Comparison of ENCODE assay signal across 14 mouse cellular contexts in genomic region chr16:87285639-87286038, GRCm38 (mm10).
"Had no signal": no experiment of that assay in that cellular context is flagged by ENCODE, and none has a peak within 500 bp of the region (broad histone marks: within the 10 kb centered on the region; RNA-seq: fewer than 3 reads in every experiment).

No protein-coding gene starts in this region.

- H3K27me3 ChIP-seq: limb, embryonic 15.5 days; liver, embryonic 13.5 days; lung, embryonic 15.5 days; megakaryocyte, embryonic 14.5 days; midbrain, embryonic 12.5 days had no signal

- ATAC-seq: liver, postnatal 0 days; midbrain, embryonic 16.5 days had no signal

- H3K9me3 ChIP-seq: limb, embryonic 15.5 days; liver, embryonic 13.5 days; lung, embryonic 15.5 days; megakaryocyte, embryonic 14.5 days; midbrain, embryonic 12.5 days had no signal

- H3K4me3 ChIP-seq: limb, embryonic 15.5 days; liver, embryonic 13.5 days; lung, embryonic 15.5 days; midbrain, embryonic 12.5 days had no signal

- H3K4me1 ChIP-seq: limb, embryonic 15.5 days; liver, embryonic 13.5 days; lung, embryonic 15.5 days; midbrain, embryonic 12.5 days had no signal

- H3K9ac ChIP-seq: hindbrain, embryonic 14.5 days; limb, embryonic 15.5 days; liver, embryonic 13.5 days; liver, postnatal 0 days; lung, embryonic 15.5 days; midbrain, embryonic 12.5 days had no signal

- H3K27ac ChIP-seq: hindbrain, embryonic 14.5 days; limb, embryonic 15.5 days; liver, embryonic 13.5 days; lung, embryonic 15.5 days; macrophage; midbrain, embryonic 12.5 days had no signal

- H3K36me3 ChIP-seq: limb, embryonic 15.5 days; liver, embryonic 13.5 days; lung, embryonic 15.5 days; midbrain, embryonic 12.5 days had no signal

- H3K4me2 ChIP-seq: hindbrain, embryonic 14.5 days; limb, embryonic 15.5 days; liver, embryonic 13.5 days; lung, embryonic 15.5 days; midbrain, embryonic 12.5 days had no signal

- DNase-seq: layer of hippocampus, adult 9-11 months; layer of hippocampus, postnatal 36 days; liver, embryonic 13.5 days; liver, postnatal 0 days; lung, postnatal 14 days; right cerebral cortex, postnatal 14 days; thymus, postnatal 36 days had no signal
